Mouse (Mus musculus): ENCODE results near the gene 1700018B08Rik. TPM values are rescaled to one million over a fixed set of nuclear protein-coding genes. Genes with fewer than 3 reads are reported as not detected.

1700018B08Rik gene
- total RNA-seq, 1 experiment, result 2.6 TPM

- Histone ChIP-seq H3K36me3 (ENCODE audit: control insufficient read depth, insufficient read depth, low read length, poor library complexity, severe bottlenecking) (no peaks in the 10 kb centered on the region), H3K4me1 (ENCODE audit: control insufficient read depth in 2 of 2, insufficient read depth in 2 of 2, low read length in 2 of 2, poor library complexity in 1 of 2) (peaks cover 2 to 14% of the 10 kb centered on the region in 2 experiments; a peak in 3 of 4 replicates), H3K4me3 (ENCODE audit: insufficient read depth in 1 of 2, low read depth in 1 of 2, low read length in 2 of 2, poor library complexity in 1 of 2, severe bottlenecking in 1 of 2) (peak overlapping the region; percentile 46 to 59), H3K9me3 (ENCODE audit: control insufficient read depth, insufficient read depth, low read depth, low read length) (no peaks in the 10 kb centered on the region), H3K9ac (ENCODE audit: insufficient read depth, low read depth, low read length, poor library complexity, severe bottlenecking) (peak overlapping the region; percentile 33; the same call in 1 of the 2 replicates), H3K27ac (ENCODE audit: insufficient read depth, low read depth, low read length, poor library complexity, severe bottlenecking) (no peak overlapping the region)
- DNase-seq (ENCODE audit: low read depth, low spot score), result no peak
- TF ChIP-seq ZNF384 (IDR thresholded peaks at IDR 0.05; ENCODE audit: low read depth, low read length) (no peak), HCFC1 (IDR thresholded peaks at IDR 0.05; ENCODE audit: borderline replicate concordance, insufficient read depth, low read length) (no peak), MAFK (IDR thresholded peaks at IDR 0.05; ENCODE audit: insufficient read depth, low read depth, low read length) (no peak), CHD2 (IDR thresholded peaks at IDR 0.05; ENCODE audit: low read depth, low read length) (no peak), ZC3H11A (IDR thresholded peaks at IDR 0.05; ENCODE audit: borderline replicate concordance, low read depth, low read length) (no peak)
- in situ Hi-C loops (cut with MboI; ENCODE audit: low sequenced_read_pairs in 2 of 2, unreplicated experiment in 2 of 2), result no loop called here
These were observed 26.2 kb upstream of the 1700018B08Rik start for GRCm38 (mm10) chr8:121570335-121570734.

- H3K4me3 ChIP-seq (ENCODE audit: insufficient read depth in 1 of 2, low read depth in 1 of 2, low read length in 2 of 2, poor library complexity in 1 of 2, severe bottlenecking in 1 of 2), result no peak overlapping the region
- no peaks in the 10 kb centered on the region for H3K9me3 ChIP-seq (ENCODE audit: control insufficient read depth, insufficient read depth, low read depth, low read length)
- peaks cover 2 to 13% of the 10 kb centered on the region in 2 experiments; a peak in 3 of 4 replicates for H3K4me1 ChIP-seq (ENCODE audit: control insufficient read depth in 2 of 2, insufficient read depth in 2 of 2, low read length in 2 of 2, poor library complexity in 1 of 2)
- H3K36me3 ChIP-seq (ENCODE audit: control insufficient read depth, insufficient read depth, low read length, poor library complexity, severe bottlenecking), result no peaks in the 10 kb centered on the region; the same call in 1 of the 2 replicates
- no peak overlapping the region for H3K27ac ChIP-seq (ENCODE audit: insufficient read depth, low read depth, low read length, poor library complexity, severe bottlenecking)
- DNase-seq (ENCODE audit: low read depth, low spot score), result no peak
- H3K9ac ChIP-seq (ENCODE audit: insufficient read depth, low read depth, low read length, poor library complexity, severe bottlenecking), result no peak overlapping the region
- in situ Hi-C loops (cut with MboI; ENCODE audit: low sequenced_read_pairs in 2 of 2, unreplicated experiment in 2 of 2), result no loop called here
- no peak for TF ChIP-seq ZC3H11A (IDR thresholded peaks at IDR 0.05; ENCODE audit: borderline replicate concordance, low read depth, low read length)
- TF ChIP-seq ZNF384 (IDR thresholded peaks at IDR 0.05; ENCODE audit: low read depth, low read length), result no peak
- TF ChIP-seq HCFC1 (IDR thresholded peaks at IDR 0.05; ENCODE audit: borderline replicate concordance, insufficient read depth, low read length), result no peak
- no peak for TF ChIP-seq CHD2 (IDR thresholded peaks at IDR 0.05; ENCODE audit: low read depth, low read length)
- peak; percentile 98 for TF ChIP-seq MAFK (IDR thresholded peaks at IDR 0.05; ENCODE audit: insufficient read depth, low read depth, low read length)
These were observed 24.2 kb upstream of the 1700018B08Rik start for GRCm38 (mm10) chr8:121568321-121568720.

GRCm38 (mm10) chr8:121563701-121564100 is 19.6 kb upstream of the 1700018B08Rik start:
- Histone ChIP-seq H3K36me3 (ENCODE audit: control insufficient read depth, insufficient read depth, low read length, poor library complexity, severe bottlenecking) (peaks cover 10% of the 10 kb centered on the region; the same call in 1 of the 2 replicates), H3K4me1 (ENCODE audit: control insufficient read depth in 2 of 2, insufficient read depth in 2 of 2, low read length in 2 of 2, poor library complexity in 1 of 2) (peaks cover 0 to 7% of the 10 kb centered on the region in 2 experiments; a peak in 1 of 4 replicates), H3K9ac (ENCODE audit: insufficient read depth, low read depth, low read length, poor library complexity, severe bottlenecking) (no peak overlapping the region), H3K27ac (ENCODE audit: insufficient read depth, low read depth, low read length, poor library complexity, severe bottlenecking) (no peak overlapping the region), H3K9me3 (ENCODE audit: control insufficient read depth, insufficient read depth, low read depth, low read length) (no peaks in the 10 kb centered on the region), H3K4me3 (ENCODE audit: insufficient read depth in 1 of 2, low read depth in 1 of 2, low read length in 2 of 2, poor library complexity in 1 of 2, severe bottlenecking in 1 of 2) (no peak overlapping the region)
- in situ Hi-C loops (cut with MboI; ENCODE audit: low sequenced_read_pairs in 2 of 2, unreplicated experiment in 2 of 2), result no loop called here
- DNase-seq (ENCODE audit: low read depth, low spot score), result no peak
- TF ChIP-seq MAFK (IDR thresholded peaks at IDR 0.05; ENCODE audit: insufficient read depth, low read depth, low read length), result no peak

GRCm38 (mm10) chr8:121562941-121563351 is 18.8 kb upstream of the 1700018B08Rik start:
- Histone ChIP-seq H3K27ac (ENCODE audit: insufficient read depth, low read depth, low read length, poor library complexity, severe bottlenecking) (no peak overlapping the region), H3K4me3 (ENCODE audit: insufficient read depth in 1 of 2, low read depth in 1 of 2, low read length in 2 of 2, poor library complexity in 1 of 2, severe bottlenecking in 1 of 2) (no peak overlapping the region), H3K9ac (ENCODE audit: insufficient read depth, low read depth, low read length, poor library complexity, severe bottlenecking) (no peak overlapping the region), H3K4me1 (ENCODE audit: control insufficient read depth in 2 of 2, insufficient read depth in 2 of 2, low read length in 2 of 2, poor library complexity in 1 of 2) (peaks cover 0 to 7% of the 10 kb centered on the region in 2 experiments; a peak in 1 of 4 replicates), H3K36me3 (ENCODE audit: control insufficient read depth, insufficient read depth, low read length, poor library complexity, severe bottlenecking) (peaks cover 10% of the 10 kb centered on the region; the same call in 1 of the 2 replicates), H3K9me3 (ENCODE audit: control insufficient read depth, insufficient read depth, low read depth, low read length) (no peaks in the 10 kb centered on the region)
- in situ Hi-C loops (cut with MboI; ENCODE audit: low sequenced_read_pairs in 2 of 2, unreplicated experiment in 2 of 2), result no loop called here
- TF ChIP-seq ZC3H11A (IDR thresholded peaks at IDR 0.05; ENCODE audit: borderline replicate concordance, low read depth, low read length), result no peak
- no peak for TF ChIP-seq ZNF384 (IDR thresholded peaks at IDR 0.05; ENCODE audit: low read depth, low read length)
- TF ChIP-seq CHD2 (IDR thresholded peaks at IDR 0.05; ENCODE audit: low read depth, low read length), result no peak
- TF ChIP-seq MAFK (IDR thresholded peaks at IDR 0.05; ENCODE audit: insufficient read depth, low read depth, low read length), result no peak
- no peak for TF ChIP-seq HCFC1 (IDR thresholded peaks at IDR 0.05; ENCODE audit: borderline replicate concordance, insufficient read depth, low read length)
- DNase-seq (ENCODE audit: low read depth, low spot score), result no peak

Data from ES-E14 (cell line).